Mouse (Mus musculus) liver, embryonic 12.5 days (tissue): ENCODE measurements around the gene C1qtnf1. TPM values are rescaled to one million over a fixed set of nuclear protein-coding genes. Genes with fewer than 3 reads are reported as not detected.

ENCODE experiments used
- ATAC-seq: fragments of 200-750 bp; cut with Nextera tagmentation; 2 replicates; pipeline ENCODE4 v1.8.0; 2017; ENCODE audit warnings: moderate number of reproducible peaks, mild to moderate bottlenecking, moderate library complexity
- H3K27ac ChIP-seq: fragments of 300-500 bp; sonication (generic); 2 replicates; pipeline ENCODE4 v1.5.1; 2016; ENCODE audit warnings: mild to moderate bottlenecking
- H3K27me3 ChIP-seq: fragments of 300-500 bp; sonication (generic); replicated peaks from 2 replicates; pipeline ENCODE4 v1.6.1; 2016; ENCODE audit warnings: mild to moderate bottlenecking, moderate library complexity
- H3K36me3 ChIP-seq: fragments of 300-500 bp; sonication (generic); 2 replicates; pipeline ENCODE4 v1.6.1; 2016; ENCODE audit warnings: mild to moderate bottlenecking, moderate library complexity
- H3K4me1 ChIP-seq: fragments of 300-500 bp; sonication (generic); 2 replicates; pipeline ENCODE4 v1.6.1; 2016
- H3K4me2 ChIP-seq: fragments of 300-500 bp; sonication (generic); 2 replicates; pipeline ENCODE4 v1.6.1; 2016; ENCODE audit warnings: mild to moderate bottlenecking, moderate library complexity
- H3K4me3 ChIP-seq: fragments of 300-500 bp; sonication (generic); 2 replicates; pipeline ENCODE4 v1.5.1; 2016; ENCODE audit warnings: mild to moderate bottlenecking, moderate library complexity
- H3K9ac ChIP-seq: fragments of 300-500 bp; sonication (generic); 2 replicates; pipeline ENCODE4 v1.6.1; 2016; ENCODE audit warnings: mild to moderate bottlenecking, moderate library complexity
- H3K9me3 ChIP-seq: fragments of 300-500 bp; sonication (generic); replicated peaks from 2 replicates; pipeline ENCODE4 v1.6.1; 2016; ENCODE audit warnings: mild to moderate bottlenecking, moderate library complexity
- WGBS: fragments of 180-500 bp; shearing (Covaris S2); methylation state at CpG from one replicate; pipeline ENCODE4 v1.1.7; 2016; ENCODE audit not compliant: insufficient replicate concordance; 5-methylcytosine and 5-hydroxymethylcytosine counted together
- polyA plus RNA-seq: library from polyadenylated mRNA; unstranded; fragments of >200 nt; fragmentation: Nextera tagmentation; extraction: Ambion mirVana; gene quantifications from 2 replicates; pipeline ENCODE4 v1.2.1, GENCODE M21; 2016

C1qtnf1 gene
- polyA plus RNA-seq, 1 experiment from 2014 or later: 1.8 TPM

- ATAC-seq: no peak
Measured at GRCm38 (mm10) chr11:118403183-118403582, 24.8 kb upstream of the C1qtnf1 start.

GRCm38 (mm10) chr11:118403951-118404899 lies 23.8 kb upstream of the C1qtnf1 start:
- Histone ChIP-seq H3K4me2 (no peak overlapping the region), H3K27ac (no peak overlapping the region), H3K9ac (no peak overlapping the region), H3K9me3 (no peaks in the 10 kb centered on the region), H3K36me3 (peaks cover 43% of the 10 kb centered on the region), H3K4me1 (peaks cover 33% of the 10 kb centered on the region), H3K27me3 (no peaks in the 10 kb centered on the region), H3K4me3 (no peak overlapping the region)
- ATAC-seq: no peak
- 60% methylated on average over 6 of the region's 6 CpGs for WGBS

More at GRCm38 (mm10) chr11:118403183-118403582, 24.8 kb upstream of the C1qtnf1 start:
- no peak overlapping the region for H3K4me2 ChIP-seq
- peaks cover 34% of the 10 kb centered on the region for H3K4me1 ChIP-seq
- H3K4me3 ChIP-seq: no peak overlapping the region
- peaks cover 34% of the 10 kb centered on the region for H3K36me3 ChIP-seq
- no peak overlapping the region for H3K27ac ChIP-seq
- no peak overlapping the region for H3K9ac ChIP-seq
- H3K27me3 ChIP-seq: no peaks in the 10 kb centered on the region
- no peaks in the 10 kb centered on the region for H3K9me3 ChIP-seq
- WGBS: 67% methylated on average over 2 of the region's 2 CpGs

- Histone ChIP-seq H3K27me3 (no peaks in the 10 kb centered on the region), H3K36me3 (peaks cover 48% of the 10 kb centered on the region), H3K4me2 (no peak overlapping the region), H3K9ac (no peak overlapping the region), H3K4me1 (peaks cover 29% of the 10 kb centered on the region), H3K4me3 (no peak overlapping the region), H3K27ac (no peak overlapping the region), H3K9me3 (no peaks in the 10 kb centered on the region)
- 77% methylated on average over 8 of the region's 8 CpGs for WGBS
- ATAC-seq: no peak
Measured at GRCm38 (mm10) chr11:118405311-118405710, 22.7 kb upstream of the C1qtnf1 start.

GRCm38 (mm10) chr11:118406521-118406920 lies 21.5 kb upstream of the C1qtnf1 start:
- H3K36me3 ChIP-seq: peaks cover 60% of the 10 kb centered on the region
- H3K27ac ChIP-seq: no peak overlapping the region
- no peak for ATAC-seq

GRCm38 (mm10) chr11:118407318-118407910 lies 20.6 kb upstream of the C1qtnf1 start:
- Histone ChIP-seq H3K27me3 (no peaks in the 10 kb centered on the region), H3K9ac (no peak overlapping the region), H3K4me3 (no peak overlapping the region), H3K27ac (no peak overlapping the region), H3K4me2 (no peak overlapping the region), H3K4me1 (peaks cover 8% of the 10 kb centered on the region), H3K9me3 (no peaks in the 10 kb centered on the region), H3K36me3 (peaks cover 67% of the 10 kb centered on the region)
- WGBS: 80% methylated on average over 23 of the region's 23 CpGs
- ATAC-seq: no peak

More at GRCm38 (mm10) chr11:118406521-118406920, 21.5 kb upstream of the C1qtnf1 start:
- no peak overlapping the region for H3K4me2 ChIP-seq
- no peak overlapping the region for H3K9ac ChIP-seq
- 85% methylated on average over 5 of the region's 5 CpGs for WGBS
- H3K4me3 ChIP-seq: no peak overlapping the region
- no peaks in the 10 kb centered on the region for H3K9me3 ChIP-seq
- H3K27me3 ChIP-seq: no peaks in the 10 kb centered on the region
- H3K4me1 ChIP-seq: peaks cover 17% of the 10 kb centered on the region

- ATAC-seq: no peak
- Histone ChIP-seq H3K36me3 (peaks cover 71% of the 10 kb centered on the region), H3K9me3 (no peaks in the 10 kb centered on the region), H3K4me2 (no peak overlapping the region), H3K27ac (no peak overlapping the region), H3K9ac (no peak overlapping the region), H3K4me3 (no peak overlapping the region), H3K27me3 (no peaks in the 10 kb centered on the region), H3K4me1 (0 out of 2 replicates have a peak, but pooled peaks cover 6% of the 10 kb centered on the region)
- 73% methylated on average over 18 of the region's 18 CpGs for WGBS
Measured at GRCm38 (mm10) chr11:118408051-118408740, 19.8 kb upstream of the C1qtnf1 start.

- Histone ChIP-seq H3K27ac (no peak overlapping the region), H3K36me3 (peaks cover 82% of the 10 kb centered on the region), H3K4me3 (no peak overlapping the region), H3K4me1 (0 out of 2 replicates have a peak, but pooled peaks cover 6% of the 10 kb centered on the region), H3K27me3 (no peaks in the 10 kb centered on the region), H3K9ac (no peak overlapping the region), H3K9me3 (no peaks in the 10 kb centered on the region), H3K4me2 (no peak overlapping the region)
- 65% methylated on average over 12 of the region's 12 CpGs for WGBS
- ATAC-seq: no peak
Measured at GRCm38 (mm10) chr11:118409106-118410072, 18.6 kb upstream of the C1qtnf1 start.

GRCm38 (mm10) chr11:118410073-118410444 lies 17.9 kb upstream of the C1qtnf1 start:
- Histone ChIP-seq H3K36me3 (peaks cover 89% of the 10 kb centered on the region), H3K27ac (no peak overlapping the region), H3K9ac (no peak overlapping the region), H3K27me3 (no peaks in the 10 kb centered on the region), H3K4me2 (no peak overlapping the region), H3K4me1 (0 out of 2 replicates have a peak, but pooled peaks cover 6% of the 10 kb centered on the region), H3K9me3 (no peaks in the 10 kb centered on the region), H3K4me3 (no peak overlapping the region)
- ATAC-seq: no peak
- WGBS: 57% methylated on average over 1 of the region's 1 CpGs

GRCm38 (mm10) chr11:118410479-118410878 lies 17.5 kb upstream of the C1qtnf1 start:
- Histone ChIP-seq H3K9ac (no peak overlapping the region), H3K36me3 (peaks cover 90% of the 10 kb centered on the region), H3K27me3 (no peaks in the 10 kb centered on the region), H3K9me3 (no peaks in the 10 kb centered on the region), H3K4me3 (no peak overlapping the region), H3K27ac (no peak overlapping the region), H3K4me1 (0 out of 2 replicates have a peak, but pooled peaks cover 6% of the 10 kb centered on the region), H3K4me2 (no peak overlapping the region)
- ATAC-seq: no peak
- WGBS: 83% methylated on average over 10 of the region's 10 CpGs

- Histone ChIP-seq H3K9ac (no peak overlapping the region), H3K4me3 (no peak overlapping the region), H3K4me2 (no peak overlapping the region), H3K36me3 (peaks cover 90% of the 10 kb centered on the region), H3K27me3 (no peaks in the 10 kb centered on the region), H3K27ac (no peak overlapping the region), H3K4me1 (peaks cover 6% of the 10 kb centered on the region; the same call in 1 of the 2 replicates), H3K9me3 (no peaks in the 10 kb centered on the region)
- no peak for ATAC-seq
- 93% methylated on average over 8 of the region's 8 CpGs for WGBS
Measured at GRCm38 (mm10) chr11:118411271-118411670, 16.7 kb upstream of the C1qtnf1 start.

- Histone ChIP-seq H3K27ac (no peak overlapping the region), H3K4me1 (peaks cover 19% of the 10 kb centered on the region), H3K4me3 (no peak overlapping the region), H3K27me3 (no peaks in the 10 kb centered on the region), H3K4me2 (no peak overlapping the region), H3K9ac (no peak overlapping the region), H3K36me3 (peaks cover 88% of the 10 kb centered on the region), H3K9me3 (no peaks in the 10 kb centered on the region)
- 87% methylated on average over 2 of the region's 2 CpGs for WGBS
- ATAC-seq: no peak
Measured at GRCm38 (mm10) chr11:118412601-118413000, 15.4 kb upstream of the C1qtnf1 start.
